Mouse (Mus musculus) small intestine, adult 2 months (tissue): Measurements from ENCODE around the gene Trp73.
A peak's percentile ranks its signal among the peaks of the same experiment; 100 is the strongest.

Experiments used
- CTCF ChIP-seq: fragments of 200-500 bp; IDR thresholded peaks from 2 replicates; pipeline ENCODE4 v1.5.1; 2012; ENCODE audit warnings: low read depth, mild to moderate bottlenecking, control low read depth, inconsistent platforms, low read length, moderate library complexity, mixed read lengths; ENCODE audit not compliant: insufficient replicate concordance, insufficient read length; ENCODE audit errors: extremely low read depth
- POLR2A ChIP-seq: fragments of 200-500 bp; IDR thresholded peaks from 2 replicates; pipeline ENCODE4 v1.6.1; 2012; ENCODE audit warnings: low read depth, mild to moderate bottlenecking, control low read depth, inconsistent platforms, low read length, moderate library complexity

GRCm38 (mm10) chr4:154163296-154163695 lies 23.3 kb upstream of the Trp73 start:
- TF ChIP-seq CTCF (peak; percentile 81; the same call in 1 of the 2 replicates), POLR2A (no peak)
